Mouse (Mus musculus) limb, embryonic 15.5 days (tissue): ENCODE measurements around the gene Itgb2. TPM values are rescaled to one million over a fixed set of nuclear protein-coding genes. Genes with fewer than 3 reads are reported as not detected.

Experiments
- ATAC-seq: fragments of 200-750 bp; cut with Nextera tagmentation; 2 replicates; pipeline ENCODE4 v1.8.0; 2017; ENCODE audit warnings: low read depth, moderate TSS enrichment; ENCODE audit not compliant: insufficient number of reproducible peaks, low FRiP score, low TSS enrichment
- H3K27ac ChIP-seq: fragments of 300-500 bp; sonication (generic); 2 replicates; pipeline ENCODE4 v1.5.1; 2015; ENCODE audit warnings: moderate library complexity, mild to moderate bottlenecking, inconsistent platforms
- H3K27me3 ChIP-seq: fragments of 300-500 bp; sonication (generic); 2 replicates; pipeline ENCODE4 v1.6.1; 2015; ENCODE audit warnings: inconsistent platforms
- H3K36me3 ChIP-seq: fragments of 300-500 bp; sonication (generic); 2 replicates; pipeline ENCODE4 v1.6.1; 2015; ENCODE audit warnings: inconsistent platforms
- H3K4me1 ChIP-seq: fragments of 300-500 bp; sonication (generic); 2 replicates; pipeline ENCODE4 v1.6.1; 2015; ENCODE audit warnings: inconsistent platforms
- H3K4me2 ChIP-seq: fragments of 300-500 bp; sonication (generic); 2 replicates; pipeline ENCODE4 v1.6.1; 2015; ENCODE audit warnings: mild to moderate bottlenecking, inconsistent platforms
- H3K4me3 ChIP-seq: fragments of 300-500 bp; sonication (generic); 2 replicates; pipeline ENCODE4 v1.5.1; 2015; ENCODE audit warnings: mild to moderate bottlenecking, inconsistent platforms
- H3K9ac ChIP-seq: fragments of 300-500 bp; sonication (generic); 2 replicates; pipeline ENCODE4 v1.6.1; 2015; ENCODE audit warnings: inconsistent platforms
- H3K9me3 ChIP-seq: fragments of 300-500 bp; sonication (generic); 2 replicates; pipeline ENCODE4 v1.6.1; 2016; ENCODE audit warnings: inconsistent platforms
- WGBS: fragments of 180-500 bp; shearing (Covaris S2); methylation state at CpG from one replicate; pipeline ENCODE4 v1.1.7; 2015; 5-methylcytosine and 5-hydroxymethylcytosine counted together
- polyA plus RNA-seq: library from polyadenylated mRNA; unstranded; fragments of >200 nt; fragmentation: Nextera tagmentation; extraction: Ambion mirVana; gene quantifications from 2 replicates; pipeline ENCODE4 v1.2.1, GENCODE M21; 2015

Itgb2 gene
- polyA plus RNA-seq, 1 experiment from 2014 or later: 3.5 TPM

- Histone ChIP-seq H3K9me3 (no peaks in the 10 kb centered on the region), H3K9ac (no peak overlapping the region), H3K27ac (no peak overlapping the region), H3K4me3 (no peak overlapping the region), H3K4me2 (no peak overlapping the region), H3K36me3 (no peaks in the 10 kb centered on the region), H3K4me1 (no peaks in the 10 kb centered on the region), H3K27me3 (no peaks in the 10 kb centered on the region)
- 83% methylated on average over 7 of the region's 7 CpGs for WGBS
- no peak for ATAC-seq
These were observed 9.4 kb downstream of the Itgb2 start for GRCm38 (mm10) chr10:77539320-77539945.

- Histone ChIP-seq H3K9me3 (no peaks in the 10 kb centered on the region), H3K4me3 (no peak overlapping the region), H3K27me3 (no peaks in the 10 kb centered on the region), H3K9ac (no peak overlapping the region), H3K27ac (no peak overlapping the region), H3K4me1 (no peaks in the 10 kb centered on the region), H3K4me2 (no peak overlapping the region), H3K36me3 (no peaks in the 10 kb centered on the region)
- WGBS: 77% methylated on average over 4 of the region's 4 CpGs
- ATAC-seq: no peak
These were observed 10.6 kb downstream of the Itgb2 start for GRCm38 (mm10) chr10:77540576-77541102.

- H3K9ac ChIP-seq: no peak overlapping the region
- no peaks in the 10 kb centered on the region for H3K27me3 ChIP-seq
- H3K4me3 ChIP-seq: no peak overlapping the region
- 73% methylated on average over 10 of the region's 10 CpGs for WGBS
- ATAC-seq: no peak
- no peak overlapping the region for H3K27ac ChIP-seq
- no peaks in the 10 kb centered on the region for H3K9me3 ChIP-seq
- H3K4me1 ChIP-seq: no peaks in the 10 kb centered on the region
- H3K36me3 ChIP-seq: no peaks in the 10 kb centered on the region
- H3K4me2 ChIP-seq: no peak overlapping the region
These were observed 12.0 kb downstream of the Itgb2 start for GRCm38 (mm10) chr10:77541864-77542666.

GRCm38 (mm10) chr10:77543226-77543625, 13.2 kb downstream of the Itgb2 start:
- H3K9me3 ChIP-seq: no peaks in the 10 kb centered on the region
- no peak overlapping the region for H3K9ac ChIP-seq
- H3K27me3 ChIP-seq: no peaks in the 10 kb centered on the region
- H3K4me3 ChIP-seq: no peak overlapping the region
- H3K4me2 ChIP-seq: no peak overlapping the region
- no peak for ATAC-seq
- H3K27ac ChIP-seq: no peak overlapping the region
- H3K36me3 ChIP-seq: no peaks in the 10 kb centered on the region
- no peaks in the 10 kb centered on the region for H3K4me1 ChIP-seq
- WGBS: 55% methylated on average over 7 of the region's 7 CpGs

- 72% methylated on average over 5 of the region's 5 CpGs for WGBS
- no peak for ATAC-seq
These were observed 14.9 kb downstream of the Itgb2 start for GRCm38 (mm10) chr10:77544916-77545315.

GRCm38 (mm10) chr10:77548576-77548975, 18.5 kb downstream of the Itgb2 start:
- no peak overlapping the region for H3K27ac ChIP-seq
- H3K9me3 ChIP-seq: no peaks in the 10 kb centered on the region
- H3K36me3 ChIP-seq: no peaks in the 10 kb centered on the region
- H3K4me3 ChIP-seq: no peak overlapping the region
- H3K4me2 ChIP-seq: no peak overlapping the region
- H3K9ac ChIP-seq: no peak overlapping the region
- H3K27me3 ChIP-seq: no peaks in the 10 kb centered on the region
- no peak for ATAC-seq
- 69% methylated on average over 10 of the region's 10 CpGs for WGBS
- H3K4me1 ChIP-seq: no peaks in the 10 kb centered on the region

More at GRCm38 (mm10) chr10:77544916-77545315, 14.9 kb downstream of the Itgb2 start:
- Histone ChIP-seq H3K4me3 (no peak overlapping the region), H3K27me3 (no peaks in the 10 kb centered on the region), H3K36me3 (no peaks in the 10 kb centered on the region), H3K9me3 (no peaks in the 10 kb centered on the region), H3K4me1 (no peaks in the 10 kb centered on the region), H3K9ac (no peak overlapping the region), H3K4me2 (no peak overlapping the region), H3K27ac (no peak overlapping the region)

GRCm38 (mm10) chr10:77550874-77551273, 20.8 kb downstream of the Itgb2 start:
- 71% methylated on average over 11 of the region's 11 CpGs for WGBS

GRCm38 (mm10) chr10:77552162-77552561, 22.1 kb downstream of the Itgb2 start:
- WGBS: 78% methylated on average over 5 of the region's 5 CpGs
- Histone ChIP-seq H3K4me1 (no peaks in the 10 kb centered on the region), H3K27ac (no peak overlapping the region), H3K4me2 (no peak overlapping the region), H3K27me3 (no peaks in the 10 kb centered on the region), H3K9me3 (no peaks in the 10 kb centered on the region), H3K4me3 (no peak overlapping the region), H3K36me3 (no peaks in the 10 kb centered on the region), H3K9ac (no peak overlapping the region)
- ATAC-seq: no peak

More at GRCm38 (mm10) chr10:77550874-77551273, 20.8 kb downstream of the Itgb2 start:
- H3K4me2 ChIP-seq: no peak overlapping the region
- H3K36me3 ChIP-seq: no peaks in the 10 kb centered on the region
- H3K4me3 ChIP-seq: no peak overlapping the region
- no peaks in the 10 kb centered on the region for H3K9me3 ChIP-seq
- H3K27me3 ChIP-seq: no peaks in the 10 kb centered on the region
- no peak overlapping the region for H3K9ac ChIP-seq
- no peaks in the 10 kb centered on the region for H3K4me1 ChIP-seq
- no peak overlapping the region for H3K27ac ChIP-seq
- ATAC-seq: no peak

- H3K27ac ChIP-seq: no peak overlapping the region
- H3K4me2 ChIP-seq: no peak overlapping the region
- 80% methylated on average over 4 of the region's 4 CpGs for WGBS
- H3K27me3 ChIP-seq: no peaks in the 10 kb centered on the region
- no peak overlapping the region for H3K9ac ChIP-seq
- no peaks in the 10 kb centered on the region for H3K4me1 ChIP-seq
- H3K9me3 ChIP-seq: no peaks in the 10 kb centered on the region
- ATAC-seq: no peak
- H3K4me3 ChIP-seq: no peak overlapping the region
- no peaks in the 10 kb centered on the region for H3K36me3 ChIP-seq
These were observed 23.2 kb downstream of the Itgb2 start for GRCm38 (mm10) chr10:77553285-77553684.

- no peaks in the 10 kb centered on the region for H3K36me3 ChIP-seq
- no peak overlapping the region for H3K4me2 ChIP-seq
- H3K4me1 ChIP-seq: no peaks in the 10 kb centered on the region
- no peaks in the 10 kb centered on the region for H3K9me3 ChIP-seq
- H3K4me3 ChIP-seq: no peak overlapping the region
- no peak overlapping the region for H3K27ac ChIP-seq
- 80% methylated on average over 4 of the region's 4 CpGs for WGBS
- H3K27me3 ChIP-seq: no peaks in the 10 kb centered on the region
- no peak overlapping the region for H3K9ac ChIP-seq
- no peak for ATAC-seq
These were observed 24.9 kb downstream of the Itgb2 start for GRCm38 (mm10) chr10:77554918-77555317.

GRCm38 (mm10) chr10:77556631-77557030, 26.6 kb downstream of the Itgb2 start:
- H3K27ac ChIP-seq: no peak overlapping the region
- no peak overlapping the region for H3K4me3 ChIP-seq
- H3K9me3 ChIP-seq: no peaks in the 10 kb centered on the region
- H3K27me3 ChIP-seq: no peaks in the 10 kb centered on the region
- no peak overlapping the region for H3K4me2 ChIP-seq
- no peaks in the 10 kb centered on the region for H3K36me3 ChIP-seq
- H3K4me1 ChIP-seq: no peaks in the 10 kb centered on the region
- no peak overlapping the region for H3K9ac ChIP-seq
- 91% methylated on average over 7 of the region's 7 CpGs for WGBS
- no peak for ATAC-seq

GRCm38 (mm10) chr10:77557641-77558040, 27.6 kb downstream of the Itgb2 start:
- ATAC-seq: no peak
- no peak overlapping the region for H3K27ac ChIP-seq
- H3K36me3 ChIP-seq: no peaks in the 10 kb centered on the region
- WGBS: 93% methylated on average over 4 of the region's 4 CpGs
- no peaks in the 10 kb centered on the region for H3K4me1 ChIP-seq
- no peak overlapping the region for H3K4me3 ChIP-seq
- no peaks in the 10 kb centered on the region for H3K27me3 ChIP-seq
- no peak overlapping the region for H3K4me2 ChIP-seq
- no peaks in the 10 kb centered on the region for H3K9me3 ChIP-seq
- no peak overlapping the region for H3K9ac ChIP-seq
